Mouse (Mus musculus) heart, postnatal 14 days (tissue): ENCODE results near the gene Pigg. TPM values are rescaled to one million over a fixed set of nuclear protein-coding genes. Genes with fewer than 3 reads are reported as not detected.
A peak's percentile ranks its signal among the peaks of the same experiment; 100 is the strongest.
"Not testable (repeated sequence)": the region's sequence is repeated elsewhere in the genome, so short reads cannot be mapped to it uniquely, and the experiment has no call there.

Experiments
- DNase-seq, 2 experiments: peaks; one replicate each; pipeline ENCODE4 v3.0.0; 2021 to 2022
- intact Hi-C: fragments of 180-260 bp; cut with DNase I; formaldehyde crosslinking; loops from one replicate; pipeline ENCODE4 v1.15.1; 2025
- long read RNA-seq, 2 experiments: library from polyadenylated mRNA; stranded (forward); transcript quantifications; one replicate each; pipeline ENCODE4 v2.0.0; 2021
- total RNA-seq, 2 experiments: library from RNA; stranded (reverse); gene quantifications; 2 replicates each; pipeline ENCODE4 v1.2.3; 2021

Gene Pigg
- total RNA-seq, result 1 to 10 TPM; 8.0 to 8.5 TPM
- long read RNA-seq, experiment 1, full-length matches to known transcripts, result 6 of 8 reads
- long read RNA-seq, experiment 1, partial matches to known transcripts, result 1 of 8 reads
- long read RNA-seq, experiment 1, other reads (novel, unspliced or antisense), result 1 of 8 reads
- long read RNA-seq, experiment 2, full-length matches to known transcripts, result 6 of 14 reads
- long read RNA-seq, experiment 2, partial matches to known transcripts, result 3 of 14 reads
- long read RNA-seq, experiment 2, other reads (novel, unspliced or antisense), result 5 of 14 reads

GRCm38 (mm10) chr5:108312224-108313064 is at the start of gene Pigg:
TSS of gene Pigg (plus strand) at chr5:108312609.
- intact Hi-C loops, result loop anchor here (5.0 kb wide), 2 partner anchors 45 to 180 kb away; partner anchors contain the start of genes Ccdc18, Dr1 and Tmed5
- peak; percentile 90 to 96 for DNase-seq

DNA sequence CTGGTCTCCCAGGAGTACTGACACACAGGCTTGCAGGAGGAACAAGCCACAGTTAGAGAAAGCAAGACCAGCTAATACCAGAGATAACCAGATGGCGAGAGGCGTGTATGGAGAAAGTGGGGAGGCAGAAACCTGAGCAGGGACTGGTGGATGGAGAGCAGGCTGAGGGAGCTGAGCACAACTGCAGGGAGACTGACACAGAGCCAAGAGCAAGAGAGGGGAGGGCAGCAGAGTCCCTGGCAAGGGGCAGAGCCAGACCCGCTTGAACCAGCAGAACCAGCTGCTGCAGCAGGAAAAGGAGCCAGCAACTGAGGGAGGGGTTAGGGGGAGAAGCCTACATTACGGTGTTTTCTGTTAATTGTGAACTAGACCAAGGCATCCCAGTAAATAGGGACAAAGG is 49.7 kb upstream of the Pigg start:
- DNase-seq, result peak in 1 of 2 experiments; percentile 19
- intact Hi-C loops, result loop anchor here (10.0 kb wide), 1 partner anchor 198 kb away; the partner anchor contains the start of gene Mtf2

DNA sequence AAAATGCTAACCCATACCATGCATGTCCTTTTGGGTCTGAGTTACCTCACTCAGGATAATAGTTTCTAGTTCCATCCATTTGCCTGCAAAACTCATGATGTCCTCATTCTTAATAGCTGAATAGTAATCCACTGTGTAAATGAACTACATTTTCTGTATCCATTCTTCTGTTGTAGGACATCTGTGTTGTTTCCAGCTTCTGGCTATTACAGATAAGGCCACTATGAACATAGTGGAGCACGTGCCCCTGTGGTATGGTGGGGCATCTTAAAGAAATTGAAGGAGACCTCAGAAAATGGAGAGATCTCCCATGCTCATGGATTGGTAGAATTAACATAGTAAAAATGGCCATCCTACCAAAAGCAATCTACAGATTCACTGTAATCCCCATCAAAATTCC is 48.6 kb upstream of the Pigg start:
- intact Hi-C loops, result loop anchor here (10.0 kb wide), 1 partner anchor 199 kb away; the partner anchor contains the start of gene Mtf2
- not testable (repeated sequence) for DNase-seq

DNA sequence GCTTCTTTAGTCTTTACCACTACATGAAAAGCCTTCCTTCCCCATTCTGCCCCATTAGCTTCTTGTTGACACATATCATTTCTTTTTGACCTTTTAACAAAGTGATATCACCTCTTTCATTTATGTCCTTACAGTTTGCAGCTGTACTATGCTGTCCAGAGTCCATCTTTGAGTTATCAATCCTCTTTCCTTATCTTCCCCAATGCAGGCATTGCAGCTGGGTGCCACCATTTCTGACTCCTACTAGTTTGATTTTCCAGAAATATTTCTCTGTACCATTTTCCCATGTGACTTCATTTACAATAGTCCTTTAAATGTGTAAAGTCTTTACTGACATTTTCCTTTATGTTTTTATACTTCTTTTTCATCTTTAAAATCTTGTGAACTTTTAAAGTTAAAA is 45.4 kb upstream of the Pigg start:
- DNase-seq, result no peak
- intact Hi-C loops, result loop anchor here (5.0 to 10.0 kb wide), 3 partner anchors 45 to 202 kb away; partner anchors contain the start of genes Ccdc18, Mtf2, Pigg and Tmed5

DNA sequence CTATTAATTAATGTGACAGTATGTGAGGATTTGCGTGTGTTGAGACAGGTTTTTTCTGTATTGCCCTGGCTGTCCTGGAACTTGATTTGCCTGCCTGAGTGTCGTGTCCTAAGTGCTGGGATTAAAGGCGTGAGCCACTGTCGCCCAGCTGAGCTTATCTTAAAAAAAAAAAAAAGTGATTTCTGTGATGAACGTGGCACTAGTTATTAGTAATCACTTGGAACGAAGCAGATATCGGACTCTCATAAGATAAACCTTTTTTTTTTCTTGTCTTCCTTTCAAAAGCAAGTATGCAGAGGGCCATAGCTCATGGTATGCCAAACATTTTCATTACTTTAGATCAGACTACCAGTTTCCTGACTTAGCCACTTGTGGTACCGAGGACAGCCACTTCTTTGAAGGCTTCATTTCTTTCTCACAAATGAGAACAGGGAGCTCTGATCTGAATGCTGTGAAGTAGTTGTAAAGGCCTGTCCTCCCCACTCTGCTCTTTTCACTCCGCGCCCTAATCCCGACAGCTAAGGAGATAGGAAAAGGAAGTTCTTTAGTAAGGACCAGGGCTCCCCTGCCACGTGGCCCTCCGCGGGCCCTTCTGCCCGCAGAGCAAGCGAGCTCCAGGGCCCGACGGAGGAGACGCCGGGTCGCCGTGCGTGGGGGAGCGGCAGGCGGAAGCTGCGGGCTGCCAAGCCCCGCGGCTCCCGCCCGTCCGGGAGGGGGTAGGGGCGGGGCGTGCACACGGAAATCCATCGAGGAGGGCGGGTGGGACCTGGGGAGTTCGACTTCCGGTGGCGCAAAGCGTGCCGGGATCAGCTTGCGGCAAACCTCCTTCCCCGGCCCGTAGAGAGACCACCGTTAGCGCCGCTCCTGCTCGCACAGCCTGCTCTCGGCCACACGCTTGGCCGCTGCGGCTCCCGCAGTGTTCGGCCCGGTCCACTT is 44.0 kb upstream of the Pigg start, which contains the start of gene Dr1:
Gene Dr1 (plus strand): TSS at position 771 of the 936 bp plus-strand sequence.
- intact Hi-C loops, result loop anchor here (5.0 to 10.0 kb wide), 3 partner anchors 44 to 204 kb away; partner anchors contain the start of genes Ccdc18, Mtf2, Pigg and Tmed5
- DNase-seq, result peak; percentile 89 to 91

- intact Hi-C loops, result loop anchor here (5.0 to 10.0 kb wide), 3 partner anchors 43 to 204 kb away; partner anchors contain the start of genes Ccdc18, Mtf2, Pigg and Tmed5
- DNase-seq, result no peak
Observed at GRCm38 (mm10) chr5:108269063-108269810, 43.2 kb upstream of the Pigg start.

GRCm38 (mm10) chr5:108269811-108270151 is 42.6 kb upstream of the Pigg start:
- intact Hi-C loops, result loop anchor here (5.0 to 10.0 kb wide), 3 partner anchors 43 to 205 kb away; partner anchors contain the start of genes Ccdc18, Mtf2, Pigg and Tmed5
- DNase-seq, result no peak

GRCm38 (mm10) chr5:108270415-108270814 is 42.0 kb upstream of the Pigg start:
- intact Hi-C loops, result no loop called here
- DNase-seq, result no peak

DNA sequence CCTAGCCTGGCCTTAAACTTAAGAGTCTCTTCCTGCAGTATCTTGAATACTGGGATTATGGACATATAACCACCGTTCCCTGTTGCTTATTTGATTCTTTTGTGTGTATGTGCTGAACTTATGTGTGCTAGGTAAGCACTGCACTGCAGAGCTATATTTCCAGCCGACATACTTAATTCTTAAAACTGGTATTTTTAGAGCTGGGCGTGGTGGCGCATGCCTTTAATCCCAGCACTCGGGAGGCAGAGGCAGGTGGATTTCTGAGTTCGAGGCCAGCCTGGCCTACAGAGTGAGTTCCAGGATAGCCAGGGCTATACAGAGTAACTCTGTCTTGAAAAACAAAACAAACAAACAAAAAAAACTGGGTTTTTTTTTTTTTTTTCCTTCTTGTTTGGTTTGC is 41.1 kb upstream of the Pigg start:
- DNase-seq, intact Hi-C loops: not testable (repeated sequence)

GRCm38 (mm10) chr5:108286957-108287356 is 25.5 kb upstream of the Pigg start:
- no peak for DNase-seq
- intact Hi-C loops, result no loop called here

DNA sequence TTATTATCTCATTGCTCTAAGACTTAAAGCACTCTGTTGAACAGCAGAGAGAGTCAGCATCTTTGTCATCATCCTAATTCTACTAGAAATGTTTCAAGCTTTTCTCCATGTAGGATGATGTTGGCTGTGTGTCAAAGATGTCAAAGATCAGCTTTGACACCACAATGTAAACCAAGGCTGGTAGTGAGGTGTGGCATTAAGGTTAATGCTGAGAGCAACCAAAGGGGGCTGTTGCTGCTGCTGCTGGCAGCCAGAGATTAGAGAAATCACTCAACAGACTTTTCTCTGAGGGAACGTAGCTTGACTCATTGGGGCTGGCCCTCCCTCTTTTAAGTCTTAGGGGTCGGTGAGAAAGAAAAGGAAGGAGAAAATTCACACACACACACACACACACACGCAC is 10.8 kb upstream of the Pigg start:
- intact Hi-C loops, result no loop called here
- no peak for DNase-seq

DNA sequence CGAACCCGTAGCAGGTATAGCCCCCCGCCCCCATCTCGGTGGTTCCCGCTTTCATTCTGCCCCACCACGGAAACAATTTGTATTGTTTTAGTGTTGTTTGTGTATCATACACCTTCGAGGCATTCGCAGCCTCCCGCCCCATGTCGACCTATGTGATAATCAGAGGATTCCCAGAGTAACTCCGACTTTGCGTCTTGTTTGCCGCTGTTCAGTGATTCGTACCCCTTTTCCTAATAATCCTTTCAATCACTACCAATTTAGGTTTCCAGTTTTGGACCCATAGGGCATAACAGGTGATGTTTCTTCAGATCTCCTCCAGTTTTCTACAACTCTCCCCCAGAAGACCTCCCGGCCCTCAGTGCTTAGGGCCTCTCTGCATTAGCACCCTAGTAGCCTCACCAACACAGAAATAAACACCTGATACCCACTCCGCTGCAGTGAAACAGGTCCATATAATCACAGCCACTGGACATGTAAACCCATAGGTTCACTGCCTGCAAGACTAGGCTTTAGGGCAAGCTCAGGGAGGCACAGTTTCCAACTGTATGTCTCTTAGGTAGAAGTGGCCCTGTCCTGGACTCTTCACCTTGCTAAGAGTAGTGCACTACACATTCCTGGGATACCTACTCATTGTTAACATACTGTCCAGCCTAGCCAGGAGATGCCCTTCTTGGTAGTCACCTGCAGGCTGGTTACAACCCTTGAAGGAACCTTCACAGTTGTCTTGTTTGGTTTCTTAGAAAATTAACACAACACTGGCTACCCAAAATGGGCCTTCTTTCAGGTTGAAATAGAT is 854 bp downstream of the Pigg start:
- intact Hi-C loops, result loop anchor here (5.0 kb wide), 2 partner anchors 46 to 181 kb away; partner anchors contain the start of genes Ccdc18, Dr1 and Tmed5
- no peak for DNase-seq

DNA sequence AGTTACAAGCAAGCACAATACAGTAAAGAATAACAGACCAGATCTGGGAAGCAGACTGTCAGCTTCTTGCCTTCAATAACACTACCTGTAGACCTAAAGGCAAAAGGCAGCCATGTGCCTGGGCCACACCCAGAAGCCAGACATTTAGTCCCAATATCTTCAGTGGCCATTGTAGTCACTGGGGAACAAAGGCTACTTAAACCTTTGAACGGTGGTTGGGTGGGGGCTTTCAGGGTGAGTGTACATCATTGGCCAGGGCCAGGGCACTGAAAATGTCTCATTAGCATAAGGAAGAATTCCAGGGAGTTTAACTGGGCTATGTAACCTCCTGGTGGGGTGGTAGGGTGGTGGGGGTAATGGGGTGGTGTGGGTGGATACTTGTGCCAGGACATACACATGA is 18.6 kb downstream of the Pigg start:
- intact Hi-C loops, result no loop called here
- no peak for DNase-seq

DNA sequence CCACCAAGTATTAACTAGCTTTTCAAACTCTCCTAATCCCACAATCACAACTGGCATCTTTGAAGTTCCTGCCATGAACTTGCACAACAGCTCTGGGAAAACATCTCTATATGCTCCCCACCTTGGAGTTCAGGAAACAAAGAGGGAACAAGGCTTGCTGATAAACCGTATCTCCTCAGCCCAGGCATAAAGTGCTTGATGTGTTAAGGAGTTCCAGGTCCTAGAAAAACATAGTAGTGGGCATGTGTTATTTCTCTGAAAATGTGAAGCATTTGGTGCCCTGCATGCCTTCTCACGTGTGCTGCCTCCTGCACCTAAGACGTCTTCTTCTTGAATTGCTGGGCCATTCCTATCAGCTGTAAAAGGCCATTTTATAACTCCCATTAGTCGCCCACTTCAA is 25.0 kb downstream of the Pigg start:
- DNase-seq, result no peak
- intact Hi-C loops, result no loop called here

DNA sequence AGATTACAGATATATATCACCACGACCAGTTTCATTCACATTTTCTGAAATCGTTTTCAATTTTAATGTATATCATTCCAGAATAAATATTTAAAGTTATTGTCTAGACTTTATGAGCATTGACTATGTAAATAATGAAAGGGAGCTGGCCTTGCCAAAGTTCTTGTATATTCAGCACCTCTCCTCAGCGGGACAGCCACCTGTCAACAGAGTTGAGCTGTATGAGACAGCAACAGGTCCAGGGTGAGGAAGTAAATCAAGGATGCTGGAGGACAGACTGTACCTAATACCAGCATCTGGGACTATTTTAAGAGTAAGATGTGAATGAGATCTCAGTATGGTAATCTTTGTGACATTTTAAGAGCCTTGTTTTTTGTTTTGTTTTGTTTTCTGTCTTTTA is 25.6 kb downstream of the Pigg start:
- intact Hi-C loops, result no loop called here
- DNase-seq, result no peak

GRCm38 (mm10) chr5:108343680-108344170 is 31.3 kb downstream of the Pigg start:
- no peak for DNase-seq
- intact Hi-C loops, result no loop called here

GRCm38 (mm10) chr5:108345313-108346071 is 33.1 kb downstream of the Pigg start:
- DNase-seq, result no peak
- intact Hi-C loops, result no loop called here
